Mouse (Mus musculus): ENCODE results near the gene Trim59. TPM values are rescaled to one million over a fixed set of nuclear protein-coding genes. Genes with fewer than 3 reads are reported as not detected.

Gene Trim59
- polyA plus RNA-seq, 1 experiment from 2014 or later, result 72.4 TPM

DNA sequence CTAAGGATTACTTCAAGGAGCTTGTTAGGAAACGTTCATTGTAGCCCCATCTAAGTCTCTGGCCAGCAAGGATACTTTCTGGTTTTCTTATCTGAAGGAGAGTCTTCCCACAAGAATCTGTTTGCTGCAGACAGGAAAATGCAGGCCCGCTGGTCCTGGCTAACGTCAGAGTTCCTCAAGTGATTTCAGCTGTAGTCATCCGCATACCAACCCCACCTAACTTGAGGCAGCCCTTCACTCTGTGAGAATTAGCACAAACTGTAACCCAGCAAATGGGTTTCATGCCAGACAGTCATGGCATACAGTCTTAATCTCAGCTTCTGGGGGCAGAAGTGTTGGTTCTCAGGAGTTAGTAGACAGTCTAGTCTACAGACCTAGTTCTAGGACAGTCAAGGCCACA, 2.0 kb upstream of the Trim59 start:
- Histone ChIP-seq H3K4me3 (ENCODE audit: low read depth, low read length) (no peak overlapping the region), H3K4me2 (ENCODE audit: low read length) (no peak overlapping the region), H3K9me3 (replicated peaks; ENCODE audit: control insufficient read depth, low read length) (no peaks in the 10 kb centered on the region), H3K36me3 (ENCODE audit: control insufficient read depth, insufficient read depth, low read length) (0 out of 2 replicates have a peak, but pooled peaks cover 3% of the 10 kb centered on the region), H3K4me1 (ENCODE audit: control insufficient read depth, insufficient read depth, low read length) (peaks cover 11% of the 10 kb centered on the region), H3K9ac (ENCODE audit: low read length) (no peak overlapping the region), H3K27ac (ENCODE audit: low read depth, low read length) (no peak overlapping the region), H3K27me3 (replicated peaks; ENCODE audit: control insufficient read depth, insufficient read depth, low read length) (no peaks in the 10 kb centered on the region)
- WGBS, result 87% methylated on average over 4 of the region's 4 CpGs
- no peak for ATAC-seq
- DNase-seq (ENCODE audit: low spot score), result no peak

DNA sequence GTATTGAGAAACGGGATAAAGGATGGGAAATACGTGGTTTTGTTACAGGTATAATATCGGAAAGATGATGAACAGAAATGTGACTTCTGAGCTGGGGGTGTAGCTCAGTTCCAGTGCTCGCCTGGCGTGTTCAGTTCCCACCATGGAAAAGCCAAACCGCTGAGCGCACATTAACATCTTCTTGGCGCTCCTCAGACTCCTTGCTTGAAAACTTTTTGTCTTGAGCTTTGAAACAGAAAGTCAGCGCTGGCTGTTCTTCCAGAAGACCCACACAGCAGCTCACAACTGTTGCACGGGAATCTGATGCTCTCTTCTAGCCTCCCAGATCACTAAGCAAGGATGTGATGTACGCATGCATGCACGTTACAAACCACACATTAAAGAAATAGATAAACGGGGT, 1.2 kb upstream of the Trim59 start:
- Histone ChIP-seq H3K27ac (ENCODE audit: low read depth, low read length) (no peak overlapping the region), H3K4me2 (ENCODE audit: low read length) (peak overlapping the region; percentile 70), H3K9ac (ENCODE audit: low read length) (peak overlapping the region; percentile 95), H3K9me3 (replicated peaks; ENCODE audit: control insufficient read depth, low read length) (no peaks in the 10 kb centered on the region), H3K4me3 (ENCODE audit: low read depth, low read length) (peak overlapping the region; percentile 88), H3K27me3 (replicated peaks; ENCODE audit: control insufficient read depth, insufficient read depth, low read length) (no peaks in the 10 kb centered on the region), H3K36me3 (ENCODE audit: control insufficient read depth, insufficient read depth, low read length) (0 out of 2 replicates have a peak, but pooled peaks cover 3% of the 10 kb centered on the region), H3K4me1 (ENCODE audit: control insufficient read depth, insufficient read depth, low read length) (peaks cover 13% of the 10 kb centered on the region)
- 22% methylated on average over 13 of the region's 13 CpGs for WGBS
- ATAC-seq (no peak), DNase-seq (ENCODE audit: low spot score) (peak; percentile 42)

DNA sequence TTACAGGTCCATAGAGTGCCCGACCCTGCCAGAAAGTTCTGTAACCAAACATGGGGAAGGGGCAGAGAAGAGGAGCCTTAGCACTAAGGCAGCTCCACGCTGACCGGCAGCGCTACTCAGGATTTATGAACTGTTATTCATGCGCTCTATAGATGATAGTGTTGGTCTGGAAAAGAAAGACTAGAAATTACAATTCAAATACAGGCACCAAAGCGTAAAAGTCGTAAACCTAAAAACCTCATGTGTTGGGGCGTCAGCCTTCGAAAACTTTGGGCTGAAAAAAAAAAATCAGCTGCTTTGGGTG, 797 bp upstream of the Trim59 start:
- no peaks in the 10 kb centered on the region for H3K27me3 ChIP-seq (replicated peaks; ENCODE audit: control insufficient read depth, insufficient read depth, low read length)
- DNase-seq (ENCODE audit: low spot score) (no peak), ATAC-seq (peak; percentile 8)
- H3K4me3 ChIP-seq (ENCODE audit: low read depth, low read length), result peak overlapping the region; percentile 88
- peak overlapping the region; percentile 70 for H3K4me2 ChIP-seq (ENCODE audit: low read length)
- no peaks in the 10 kb centered on the region for H3K9me3 ChIP-seq (replicated peaks; ENCODE audit: control insufficient read depth, low read length)
- 9% methylated on average over 9 of the region's 9 CpGs for WGBS
- H3K27ac ChIP-seq (ENCODE audit: low read depth, low read length), result peak overlapping the region; percentile 91; the same call in 1 of the 2 replicates
- peaks cover 13% of the 10 kb centered on the region for H3K4me1 ChIP-seq (ENCODE audit: control insufficient read depth, insufficient read depth, low read length)
- peaks cover 7% of the 10 kb centered on the region for H3K36me3 ChIP-seq (ENCODE audit: control insufficient read depth, insufficient read depth, low read length)
- H3K9ac ChIP-seq (ENCODE audit: low read length), result peak overlapping the region; percentile 95

DNA sequence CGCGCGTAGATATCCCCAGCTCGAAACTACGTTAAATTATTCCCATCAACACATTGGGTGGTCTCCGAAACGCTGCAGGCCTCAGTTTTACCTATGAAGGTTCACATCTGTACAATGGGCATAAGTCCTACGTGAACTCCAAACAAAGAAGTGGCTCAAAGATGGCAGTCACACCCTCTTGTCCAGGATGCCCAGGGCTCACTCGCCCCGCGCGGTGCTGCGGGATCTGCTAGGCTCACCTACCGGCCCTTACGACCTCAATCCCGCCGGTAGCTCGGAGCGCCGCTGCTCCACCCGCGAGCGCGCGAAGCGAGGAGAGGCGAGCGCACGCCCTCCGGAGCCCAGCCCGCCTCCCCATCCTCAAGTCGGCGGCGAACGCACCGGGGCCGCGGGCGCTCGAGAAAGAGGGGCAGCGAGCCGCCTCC, 376 bp downstream of the Trim59 start:
- peak; percentile 75 for ATAC-seq
- Histone ChIP-seq H3K27ac (ENCODE audit: low read depth, low read length) (peak overlapping the region; percentile 91), H3K4me3 (ENCODE audit: low read depth, low read length) (peak overlapping the region; percentile 88), H3K4me1 (ENCODE audit: control insufficient read depth, insufficient read depth, low read length) (peaks cover 13% of the 10 kb centered on the region), H3K27me3 (replicated peaks; ENCODE audit: control insufficient read depth, insufficient read depth, low read length) (no peaks in the 10 kb centered on the region), H3K36me3 (ENCODE audit: control insufficient read depth, insufficient read depth, low read length) (peaks cover 14% of the 10 kb centered on the region), H3K9ac (ENCODE audit: low read length) (peak overlapping the region; percentile 95), H3K9me3 (replicated peaks; ENCODE audit: control insufficient read depth, low read length) (no peaks in the 10 kb centered on the region), H3K4me2 (ENCODE audit: low read length) (peak overlapping the region; percentile 56)
- under 1% methylated on average over 37 of the region's 42 CpGs for WGBS
- DNase-seq (ENCODE audit: low spot score), result peak; percentile 71

DNA sequence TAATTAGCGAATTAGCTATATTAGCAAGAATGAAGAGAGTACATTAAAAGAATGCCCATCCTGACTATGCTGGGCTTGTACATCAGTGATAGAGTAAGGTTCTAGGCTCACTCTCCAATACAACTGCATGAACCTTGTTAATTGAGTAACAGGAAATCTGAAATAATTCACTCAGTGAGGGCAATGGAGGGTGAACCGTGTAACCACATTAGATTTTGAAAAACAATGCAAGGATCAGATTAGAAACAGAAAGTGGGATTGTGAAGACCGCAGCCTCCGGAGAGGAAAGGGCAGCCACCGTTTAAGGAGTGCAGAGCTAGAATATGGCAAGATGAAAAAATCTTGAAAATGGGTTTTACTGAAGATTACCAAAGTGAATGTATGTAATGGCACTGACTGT, 3.3 kb downstream of the Trim59 start:
- Histone ChIP-seq H3K4me3 (ENCODE audit: low read depth, low read length) (no peak overlapping the region; the same call in 1 of the 2 replicates), H3K36me3 (ENCODE audit: control insufficient read depth, insufficient read depth, low read length) (peaks cover 25% of the 10 kb centered on the region), H3K9me3 (replicated peaks; ENCODE audit: control insufficient read depth, low read length) (no peaks in the 10 kb centered on the region), H3K4me2 (ENCODE audit: low read length) (peak overlapping the region; percentile 36), H3K27ac (ENCODE audit: low read depth, low read length) (no peak overlapping the region), H3K27me3 (replicated peaks; ENCODE audit: control insufficient read depth, insufficient read depth, low read length) (no peaks in the 10 kb centered on the region), H3K4me1 (ENCODE audit: control insufficient read depth, insufficient read depth, low read length) (peaks cover 13% of the 10 kb centered on the region), H3K9ac (ENCODE audit: low read length) (no peak overlapping the region)
- ATAC-seq (no peak), DNase-seq (ENCODE audit: low spot score) (no peak)
- WGBS, result 66% methylated on average over 5 of the region's 5 CpGs

DNA sequence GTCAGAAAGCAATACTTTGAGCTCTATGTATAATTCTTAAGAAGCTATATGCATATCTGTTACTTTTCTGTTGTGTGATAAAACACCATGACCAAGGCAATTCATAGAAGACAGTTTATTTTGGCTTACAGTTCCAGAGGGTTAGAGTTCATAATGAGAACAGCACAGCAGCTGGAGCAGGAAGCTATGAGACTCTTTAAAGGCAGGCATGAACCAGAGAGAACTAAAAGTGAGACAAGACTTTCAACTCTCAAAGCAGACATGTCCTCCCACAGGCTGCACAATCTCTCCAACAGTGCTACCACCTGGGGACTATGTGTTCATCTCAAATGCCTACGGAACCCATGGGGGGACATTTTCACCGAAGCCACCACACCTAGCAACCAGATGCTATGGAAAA, 4.5 kb downstream of the Trim59 start:
- Histone ChIP-seq H3K9me3 (replicated peaks; ENCODE audit: control insufficient read depth, low read length) (no peaks in the 10 kb centered on the region), H3K4me1 (ENCODE audit: control insufficient read depth, insufficient read depth, low read length) (peaks cover 5% of the 10 kb centered on the region), H3K4me3 (ENCODE audit: low read depth, low read length) (no peak overlapping the region), H3K27ac (ENCODE audit: low read depth, low read length) (no peak overlapping the region), H3K4me2 (ENCODE audit: low read length) (peak overlapping the region; percentile 36; the same call in 1 of the 2 replicates), H3K9ac (ENCODE audit: low read length) (no peak overlapping the region), H3K27me3 (replicated peaks; ENCODE audit: control insufficient read depth, insufficient read depth, low read length) (no peaks in the 10 kb centered on the region), H3K36me3 (ENCODE audit: control insufficient read depth, insufficient read depth, low read length) (peaks cover 34% of the 10 kb centered on the region)
- 89% methylated on average over 2 of the region's 2 CpGs for WGBS
- no peak for ATAC-seq
- no peak for DNase-seq (ENCODE audit: low spot score)

DNA sequence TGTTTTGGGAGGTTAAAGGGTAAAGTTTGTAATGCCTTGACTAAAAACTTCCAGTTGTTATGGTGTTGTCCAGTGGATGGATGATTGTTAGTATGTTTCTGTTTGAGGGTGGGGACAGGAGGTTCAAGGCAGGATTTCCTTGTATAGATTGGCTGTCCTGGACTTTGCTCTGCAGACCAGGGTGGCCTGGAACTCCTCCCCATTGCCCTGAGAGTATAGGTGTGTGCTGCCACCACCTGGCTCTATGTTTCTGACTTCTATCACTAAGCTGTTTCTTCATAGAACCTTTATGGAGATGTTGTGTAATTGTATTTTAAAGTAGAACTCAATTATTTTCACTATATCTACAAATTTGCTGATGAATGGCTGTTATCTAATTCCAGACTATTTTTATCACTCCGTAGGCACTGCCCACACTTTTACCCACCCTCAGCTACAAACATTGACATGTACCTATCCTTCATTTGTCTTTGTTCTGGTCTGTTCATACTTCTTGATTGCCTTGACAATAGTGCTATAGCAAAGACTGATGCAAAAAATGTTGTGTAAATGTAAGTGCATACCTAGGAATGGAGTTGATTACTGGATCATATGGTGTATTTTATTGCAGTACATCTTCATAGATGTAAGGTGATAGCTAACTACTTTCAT, 18.3 kb downstream of the Trim59 start:
- DNase-seq (ENCODE audit: low spot score) (no peak), ATAC-seq (no peak)
- 92% methylated on average over 1 of the region's 1 CpGs for WGBS
- H3K4me2 ChIP-seq (ENCODE audit: low read length), result no peak overlapping the region
- H3K4me3 ChIP-seq (ENCODE audit: low read depth, low read length), result no peak overlapping the region
- no peaks in the 10 kb centered on the region for H3K4me1 ChIP-seq (ENCODE audit: control insufficient read depth, insufficient read depth, low read length)
- peaks cover 71% of the 10 kb centered on the region for H3K36me3 ChIP-seq (ENCODE audit: control insufficient read depth, insufficient read depth, low read length)
- H3K9ac ChIP-seq (ENCODE audit: low read length), result no peak overlapping the region
- H3K27ac ChIP-seq (ENCODE audit: low read depth, low read length), result no peak overlapping the region
- no peaks in the 10 kb centered on the region for H3K9me3 ChIP-seq (replicated peaks; ENCODE audit: control insufficient read depth, low read length)
- no peaks in the 10 kb centered on the region for H3K27me3 ChIP-seq (replicated peaks; ENCODE audit: control insufficient read depth, insufficient read depth, low read length)

DNA sequence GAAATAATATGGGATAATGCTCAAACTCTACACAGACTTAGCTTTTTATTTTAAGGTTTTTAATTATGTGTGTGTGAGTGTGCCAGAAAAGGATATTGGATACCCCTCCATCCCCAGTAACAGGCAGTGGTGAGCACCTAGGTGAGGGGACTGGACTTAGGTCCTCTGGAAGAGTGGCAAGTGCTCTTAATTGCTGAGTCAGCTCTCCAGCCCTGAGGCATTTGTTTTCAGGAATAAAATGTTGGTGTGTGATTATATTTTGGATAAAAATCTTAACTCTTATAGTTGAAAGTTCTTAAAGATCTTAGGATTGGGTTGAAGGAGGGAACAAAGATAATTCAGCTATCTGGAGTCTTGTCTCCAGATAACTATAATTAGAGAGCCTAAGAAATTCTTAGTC, 23.8 kb downstream of the Trim59 start:
- Histone ChIP-seq H3K4me1 (ENCODE audit: control insufficient read depth, insufficient read depth, low read length) (no peaks in the 10 kb centered on the region), H3K27ac (ENCODE audit: low read depth, low read length) (no peak overlapping the region), H3K4me3 (ENCODE audit: low read depth, low read length) (no peak overlapping the region), H3K36me3 (ENCODE audit: control insufficient read depth, insufficient read depth, low read length) (peaks cover 61% of the 10 kb centered on the region), H3K9me3 (replicated peaks; ENCODE audit: control insufficient read depth, low read length) (no peaks in the 10 kb centered on the region), H3K4me2 (ENCODE audit: low read length) (no peak overlapping the region), H3K9ac (ENCODE audit: low read length) (no peak overlapping the region), H3K27me3 (replicated peaks; ENCODE audit: control insufficient read depth, insufficient read depth, low read length) (no peaks in the 10 kb centered on the region)
- DNase-seq (ENCODE audit: low spot score) (no peak), ATAC-seq (no peak)

DNA sequence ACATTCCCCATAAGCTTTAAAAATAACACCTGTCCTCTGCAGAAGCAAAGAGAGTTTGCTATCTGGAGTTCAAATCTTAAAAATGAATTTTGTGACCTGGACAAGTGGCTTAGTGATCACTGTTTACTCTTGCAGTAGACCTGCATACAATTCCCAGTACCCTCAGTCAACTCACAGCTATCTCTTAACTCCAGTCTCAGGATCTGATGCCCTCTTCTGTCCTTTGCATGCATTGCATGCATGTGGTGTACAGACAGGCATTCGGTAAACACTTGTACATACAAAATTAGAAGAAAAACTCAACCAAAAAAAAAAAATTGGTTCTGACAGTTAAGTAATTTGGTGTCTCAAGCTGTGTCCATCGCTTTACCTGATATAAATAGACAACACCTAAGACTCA, 24.3 kb downstream of the Trim59 start:
- no peak overlapping the region for H3K4me3 ChIP-seq (ENCODE audit: low read depth, low read length)
- WGBS, result 93% methylated on average over 2 of the region's 2 CpGs
- DNase-seq (ENCODE audit: low spot score) (peak; percentile 24), ATAC-seq (no peak)
- H3K4me1 ChIP-seq (ENCODE audit: control insufficient read depth, insufficient read depth, low read length), result no peaks in the 10 kb centered on the region
- H3K36me3 ChIP-seq (ENCODE audit: control insufficient read depth, insufficient read depth, low read length), result peaks cover 57% of the 10 kb centered on the region
- no peaks in the 10 kb centered on the region for H3K9me3 ChIP-seq (replicated peaks; ENCODE audit: control insufficient read depth, low read length)
- no peak overlapping the region for H3K27ac ChIP-seq (ENCODE audit: low read depth, low read length)
- H3K4me2 ChIP-seq (ENCODE audit: low read length), result no peak overlapping the region
- H3K9ac ChIP-seq (ENCODE audit: low read length), result no peak overlapping the region
- no peaks in the 10 kb centered on the region for H3K27me3 ChIP-seq (replicated peaks; ENCODE audit: control insufficient read depth, insufficient read depth, low read length)
